Mouse (Mus musculus) fat pad, adult 2 months (tissue): ENCODE measurements around the gene Eif4a3.
"Not testable (repeated sequence)": the region's sequence is repeated elsewhere in the genome, so short reads cannot be mapped to it uniquely, and the experiment has no call there.

Experiments used
- DNase-seq: peaks from one replicate; pipeline ENCODE4 v3.0.0-alpha.2; 2011; ENCODE audit warnings: low read depth, low spot score; ENCODE audit errors: extremely low read depth

Eif4a3 gene

DNA sequence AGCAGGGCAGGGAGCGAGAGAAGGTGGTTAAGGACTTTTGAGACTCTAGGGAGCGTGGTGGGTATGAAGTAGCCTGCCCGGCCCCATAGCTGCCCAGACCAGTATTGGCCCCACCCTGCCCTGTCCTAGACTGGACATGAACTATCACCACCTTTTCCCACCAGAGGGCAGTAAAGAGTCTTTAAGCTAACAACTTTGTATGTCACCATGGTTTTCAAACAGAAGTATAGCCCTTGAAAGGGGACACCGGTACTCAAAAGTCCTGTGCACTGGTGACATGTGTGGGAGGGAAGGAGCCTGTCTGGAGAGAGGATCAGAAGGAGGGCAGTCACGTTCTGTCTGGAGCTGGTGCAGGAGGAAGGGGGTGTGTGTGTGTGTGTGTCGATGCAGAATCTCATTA is 50.9 kb downstream of the Eif4a3 start:
- DNase-seq, result no peak

DNA sequence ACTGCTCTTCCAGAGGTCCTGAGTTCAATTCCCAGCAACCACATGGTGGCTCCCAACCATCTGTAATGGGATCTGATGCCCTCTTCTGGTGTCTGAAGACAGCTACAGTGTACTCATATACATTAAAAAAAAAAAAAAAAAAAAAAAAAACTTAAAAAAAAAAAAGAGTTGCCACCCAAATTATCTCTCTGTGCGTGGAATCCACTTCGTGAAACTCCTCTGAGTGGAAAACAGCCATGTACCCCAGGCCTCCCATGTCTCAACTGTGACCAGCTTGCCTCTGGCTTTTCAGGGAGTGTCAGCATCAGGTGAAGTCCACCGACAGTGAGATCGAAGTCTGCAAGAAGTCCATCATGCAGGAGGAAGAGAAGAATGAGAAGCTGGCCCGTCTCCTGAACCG is 54.3 kb downstream of the Eif4a3 start:
- DNase-seq, result not testable (repeated sequence)

DNA sequence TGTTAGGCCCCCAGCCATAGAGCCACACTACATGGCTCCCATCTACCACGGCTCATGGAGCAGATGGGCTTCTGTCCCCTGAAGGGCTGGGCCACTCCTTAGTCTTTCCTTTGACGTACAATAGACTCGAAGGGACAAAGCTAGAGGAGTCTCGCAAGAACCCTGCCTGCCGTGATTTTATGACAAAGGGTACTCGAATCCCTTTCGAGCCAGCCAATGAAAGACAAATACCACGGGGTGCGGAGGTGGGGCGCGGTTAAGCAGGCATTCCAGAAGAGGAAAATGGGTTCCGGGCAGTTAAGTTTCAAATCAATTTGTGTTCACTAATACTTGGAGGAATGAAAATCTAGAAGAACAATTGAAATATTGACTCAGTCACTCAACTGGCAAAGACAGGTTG is 60.4 kb downstream of the Eif4a3 start:
- DNase-seq, result no peak
